Mouse (Mus musculus): ENCODE results near the gene Sqor. TPM values are rescaled to one million over a fixed set of nuclear protein-coding genes. Genes with fewer than 3 reads are reported as not detected.
A peak's percentile ranks its signal among the peaks of the same experiment; 100 is the strongest.

Sqor gene
- polyA plus RNA-seq, 1 experiment from 2014 or later, result 22.5 TPM

DNA sequence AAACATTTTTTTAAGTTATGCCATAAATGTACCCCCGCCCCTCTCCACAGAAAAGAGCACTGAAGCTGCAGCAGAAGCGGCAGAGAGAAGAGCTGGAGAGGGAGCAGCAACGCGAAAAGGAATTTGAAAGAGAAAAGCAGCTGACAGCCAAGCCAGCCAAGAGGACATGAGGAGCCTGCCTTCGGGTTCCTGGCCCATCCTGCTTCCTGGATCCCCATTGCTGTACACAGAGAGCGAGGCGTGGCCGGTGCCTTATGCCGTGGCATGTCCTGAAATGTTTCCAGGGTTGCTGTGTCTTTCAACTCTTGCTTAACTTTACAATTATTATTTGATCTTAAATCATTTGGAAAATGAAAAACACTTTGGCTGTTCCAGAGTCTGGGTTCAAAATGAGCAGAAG lies 18.6 kb upstream of the Sqor start:
- Histone ChIP-seq H3K9me3 (ENCODE audit: control insufficient read depth, low read depth, low read length) (no peaks in the 10 kb centered on the region), H3K4me1 (ENCODE audit: control insufficient read depth, insufficient read depth, low read length) (no peaks in the 10 kb centered on the region), H3K4me2 (replicated peaks; ENCODE audit: low read depth, low read length) (no peak overlapping the region), H3K27me3 (ENCODE audit: control insufficient read depth, insufficient read depth, low read length) (no peaks in the 10 kb centered on the region), H3K36me3 (ENCODE audit: control insufficient read depth, insufficient read depth, low read length) (peaks cover 31% of the 10 kb centered on the region), H3K9ac (replicated peaks; ENCODE audit: low read depth, low read length) (no peak overlapping the region), H3K27ac (ENCODE audit: low read length) (no peak overlapping the region), H3K4me3 (ENCODE audit: low read depth, low read length) (no peak overlapping the region)
- 86% methylated on average over 9 of the region's 9 CpGs for WGBS
- no peak for ATAC-seq (ENCODE audit: insufficient number of reproducible peaks, insufficient read depth, low FRiP score, low read depth)

DNA sequence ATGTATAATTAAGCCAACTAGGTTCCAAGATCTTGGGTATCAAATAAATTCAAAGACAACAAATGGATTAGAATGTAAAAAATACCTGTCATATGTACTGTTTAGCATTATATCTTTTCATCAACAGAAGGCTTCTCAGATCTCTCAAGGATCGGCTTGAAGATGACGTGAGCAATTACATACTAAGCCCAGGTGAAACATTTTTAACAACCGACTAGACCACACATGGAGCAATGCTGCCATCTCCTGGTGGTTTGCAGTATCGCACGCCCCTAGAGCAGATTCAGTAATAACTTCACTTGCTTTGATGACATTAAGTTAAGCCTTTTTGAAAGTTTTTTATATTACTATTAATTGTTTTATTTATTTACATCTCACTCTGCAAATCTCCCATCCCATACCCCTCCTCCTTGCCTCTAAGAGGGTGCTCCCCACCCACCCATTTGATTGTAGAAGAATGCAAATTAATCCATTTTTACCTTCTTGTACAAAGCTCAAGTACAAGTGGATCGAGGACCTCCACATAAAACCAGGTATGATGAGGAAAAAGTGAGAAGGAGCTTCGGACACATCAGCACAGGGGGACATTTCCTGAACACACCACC lies 11.2 kb upstream of the Sqor start:
- Histone ChIP-seq H3K36me3 (ENCODE audit: control insufficient read depth, insufficient read depth, low read length) (peaks cover 3% of the 10 kb centered on the region; the same call in 1 of the 2 replicates), H3K4me2 (replicated peaks; ENCODE audit: low read depth, low read length) (no peak overlapping the region), H3K4me1 (ENCODE audit: control insufficient read depth, insufficient read depth, low read length) (no peaks in the 10 kb centered on the region), H3K9ac (replicated peaks; ENCODE audit: low read depth, low read length) (no peak overlapping the region), H3K4me3 (ENCODE audit: low read depth, low read length) (no peak overlapping the region), H3K27me3 (ENCODE audit: control insufficient read depth, insufficient read depth, low read length) (no peaks in the 10 kb centered on the region), H3K9me3 (ENCODE audit: control insufficient read depth, low read depth, low read length) (no peaks in the 10 kb centered on the region), H3K27ac (ENCODE audit: low read length) (no peak overlapping the region)
- WGBS, result 14% methylated on average over 7 of the region's 7 CpGs
- ATAC-seq (ENCODE audit: insufficient number of reproducible peaks, insufficient read depth, low FRiP score, low read depth), result no peak

DNA sequence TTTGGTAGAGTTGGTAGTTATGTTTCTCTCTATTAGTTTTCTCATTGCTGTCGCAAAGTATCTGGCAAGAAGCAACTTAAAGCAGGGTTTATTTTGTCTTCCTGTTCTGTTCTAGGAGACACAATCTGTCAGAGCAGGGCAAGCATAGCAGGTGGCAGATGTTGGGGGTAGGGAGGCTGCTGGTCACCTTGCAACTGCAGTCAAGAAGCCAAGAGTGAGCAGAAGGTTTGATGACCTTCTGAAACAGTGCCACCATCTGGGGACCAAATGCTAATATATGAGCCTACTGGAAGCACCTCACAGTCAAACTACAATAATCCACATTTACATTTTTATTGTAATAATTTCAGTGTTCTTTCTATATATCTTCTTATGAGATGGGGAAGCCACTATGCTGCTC lies 5.2 kb upstream of the Sqor start:
- ATAC-seq (ENCODE audit: insufficient number of reproducible peaks, insufficient read depth, low FRiP score, low read depth), result no peak
- 0 out of 2 replicates have a peak, but pooled peaks cover under 1% of the 10 kb centered on the region for H3K4me1 ChIP-seq (ENCODE audit: control insufficient read depth, insufficient read depth, low read length)
- H3K36me3 ChIP-seq (ENCODE audit: control insufficient read depth, insufficient read depth, low read length), result no peaks in the 10 kb centered on the region
- H3K9ac ChIP-seq (replicated peaks; ENCODE audit: low read depth, low read length), result no peak overlapping the region
- H3K27me3 ChIP-seq (ENCODE audit: control insufficient read depth, insufficient read depth, low read length), result no peaks in the 10 kb centered on the region
- WGBS, result 98% methylated on average over 1 of the region's 1 CpGs
- H3K9me3 ChIP-seq (ENCODE audit: control insufficient read depth, low read depth, low read length), result no peaks in the 10 kb centered on the region
- H3K4me2 ChIP-seq (replicated peaks; ENCODE audit: low read depth, low read length), result no peak overlapping the region
- no peak overlapping the region for H3K27ac ChIP-seq (ENCODE audit: low read length)
- no peak overlapping the region for H3K4me3 ChIP-seq (ENCODE audit: low read depth, low read length)

DNA sequence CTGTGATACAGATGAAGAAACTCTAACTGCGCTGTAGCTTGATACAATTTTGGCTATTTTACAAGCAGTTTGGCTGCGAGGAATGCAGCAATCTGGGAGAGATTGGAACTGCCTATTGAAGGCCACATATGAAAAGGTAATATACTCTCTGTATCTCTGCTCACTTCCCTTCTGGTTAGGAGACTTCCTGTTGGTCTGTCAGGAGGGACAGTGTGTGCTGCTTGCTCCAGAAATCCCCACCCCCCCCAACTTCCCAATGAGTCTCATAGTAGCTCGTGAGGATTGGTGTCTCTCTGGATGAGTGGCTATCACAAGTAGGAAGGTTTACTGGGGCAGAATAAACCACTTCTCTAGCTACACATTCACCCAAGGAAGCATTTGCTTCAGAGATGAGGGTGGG lies 2.0 kb upstream of the Sqor start:
- no peak for ATAC-seq (ENCODE audit: insufficient number of reproducible peaks, insufficient read depth, low FRiP score, low read depth)
- Histone ChIP-seq H3K4me1 (ENCODE audit: control insufficient read depth, insufficient read depth, low read length) (0 out of 2 replicates have a peak, but pooled peaks cover 5% of the 10 kb centered on the region), H3K27me3 (ENCODE audit: control insufficient read depth, insufficient read depth, low read length) (no peaks in the 10 kb centered on the region), H3K36me3 (ENCODE audit: control insufficient read depth, insufficient read depth, low read length) (no peaks in the 10 kb centered on the region), H3K9ac (replicated peaks; ENCODE audit: low read depth, low read length) (no peak overlapping the region), H3K9me3 (ENCODE audit: control insufficient read depth, low read depth, low read length) (no peaks in the 10 kb centered on the region), H3K27ac (ENCODE audit: low read length) (no peak overlapping the region), H3K4me2 (replicated peaks; ENCODE audit: low read depth, low read length) (no peak overlapping the region), H3K4me3 (ENCODE audit: low read depth, low read length) (no peak overlapping the region)
- WGBS, result 71% methylated on average over 3 of the region's 3 CpGs

DNA sequence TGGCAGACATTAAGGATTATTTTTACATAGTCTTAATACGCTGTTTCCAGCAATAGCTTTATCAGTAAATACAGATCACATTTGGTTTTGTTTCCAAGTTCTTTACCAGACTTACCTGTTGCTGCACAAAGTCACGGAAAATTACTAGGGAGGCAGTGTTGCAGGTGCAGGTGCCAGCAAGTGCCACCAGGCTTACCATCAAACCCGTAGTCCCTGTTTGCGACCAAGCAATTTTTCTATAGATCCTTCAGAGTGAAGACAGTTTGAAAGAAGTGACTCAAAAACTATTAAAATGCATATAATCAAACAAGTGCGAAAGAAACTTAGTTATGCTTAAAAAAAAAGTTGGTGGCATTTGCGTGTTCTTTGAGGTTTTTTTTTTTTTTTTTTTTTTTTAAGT lies 511 bp upstream of the Sqor start:
- Histone ChIP-seq H3K9me3 (ENCODE audit: control insufficient read depth, low read depth, low read length) (no peaks in the 10 kb centered on the region), H3K27ac (ENCODE audit: low read length) (no peak overlapping the region), H3K36me3 (ENCODE audit: control insufficient read depth, insufficient read depth, low read length) (no peaks in the 10 kb centered on the region), H3K9ac (replicated peaks; ENCODE audit: low read depth, low read length) (peak overlapping the region; percentile 40; the same call in 1 of the 2 replicates), H3K4me1 (ENCODE audit: control insufficient read depth, insufficient read depth, low read length) (0 out of 2 replicates have a peak, but pooled peaks cover 5% of the 10 kb centered on the region), H3K27me3 (ENCODE audit: control insufficient read depth, insufficient read depth, low read length) (no peaks in the 10 kb centered on the region), H3K4me3 (ENCODE audit: low read depth, low read length) (peak overlapping the region; percentile 44; the same call in 1 of the 2 replicates), H3K4me2 (replicated peaks; ENCODE audit: low read depth, low read length) (no peak overlapping the region)
- ATAC-seq (ENCODE audit: insufficient number of reproducible peaks, insufficient read depth, low FRiP score, low read depth), result no peak
- WGBS, result 51% methylated on average over 6 of the region's 6 CpGs

DNA sequence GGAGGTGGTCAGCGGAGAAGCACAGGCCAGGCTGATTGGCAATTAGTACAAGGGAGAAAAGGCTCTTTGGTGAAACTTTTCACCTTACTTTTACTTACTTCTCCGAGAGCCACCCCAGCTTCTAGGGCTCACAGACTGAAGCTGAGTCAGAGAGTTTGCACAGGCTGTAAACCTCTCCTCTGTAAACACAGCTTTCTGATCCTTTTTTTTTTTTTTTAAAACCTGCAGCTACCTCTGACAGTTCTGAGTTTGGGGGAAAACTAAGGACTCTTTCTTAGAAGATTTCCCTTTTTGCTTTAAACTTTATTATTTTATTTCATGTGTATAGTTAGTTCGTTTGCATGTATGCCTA lies 733 bp downstream of the Sqor start:
- 0 out of 2 replicates have a peak, but pooled peaks cover 5% of the 10 kb centered on the region for H3K4me1 ChIP-seq (ENCODE audit: control insufficient read depth, insufficient read depth, low read length)
- no peaks in the 10 kb centered on the region for H3K9me3 ChIP-seq (ENCODE audit: control insufficient read depth, low read depth, low read length)
- peak overlapping the region; percentile 44; the same call in 1 of the 2 replicates for H3K27ac ChIP-seq (ENCODE audit: low read length)
- no peaks in the 10 kb centered on the region for H3K36me3 ChIP-seq (ENCODE audit: control insufficient read depth, insufficient read depth, low read length)
- no peaks in the 10 kb centered on the region for H3K27me3 ChIP-seq (ENCODE audit: control insufficient read depth, insufficient read depth, low read length)
- H3K4me2 ChIP-seq (replicated peaks; ENCODE audit: low read depth, low read length), result peak overlapping the region; percentile 90
- WGBS, result 35% methylated on average over 3 of the region's 3 CpGs
- peak overlapping the region; percentile 44 for H3K4me3 ChIP-seq (ENCODE audit: low read depth, low read length)
- ATAC-seq (ENCODE audit: insufficient number of reproducible peaks, insufficient read depth, low FRiP score, low read depth), result no peak
- peak overlapping the region; percentile 40; the same call in 1 of the 2 replicates for H3K9ac ChIP-seq (replicated peaks; ENCODE audit: low read depth, low read length)

DNA sequence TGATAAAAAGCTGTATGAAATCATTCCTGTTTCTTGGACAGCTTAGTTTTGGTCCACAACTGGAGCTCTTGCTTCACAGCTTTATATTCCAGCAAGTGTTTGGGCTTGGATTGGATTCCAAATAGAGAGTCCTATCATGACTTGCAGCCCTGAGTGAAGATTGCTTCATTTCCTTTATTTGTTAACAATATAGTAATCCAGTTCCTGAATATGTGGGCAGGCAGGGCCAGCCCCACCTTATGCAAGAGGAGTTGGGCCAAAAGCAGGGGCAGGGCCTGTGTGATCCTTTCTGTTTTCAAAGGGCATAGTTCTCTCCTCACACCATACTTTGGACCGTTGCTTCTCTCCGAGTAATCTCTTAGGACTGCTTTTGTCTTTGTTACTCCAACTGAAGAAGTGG lies 6.0 kb downstream of the Sqor start:
- Histone ChIP-seq H3K27ac (ENCODE audit: low read length) (no peak overlapping the region), H3K4me3 (ENCODE audit: low read depth, low read length) (no peak overlapping the region), H3K4me1 (ENCODE audit: control insufficient read depth, insufficient read depth, low read length) (no peaks in the 10 kb centered on the region), H3K36me3 (ENCODE audit: control insufficient read depth, insufficient read depth, low read length) (no peaks in the 10 kb centered on the region), H3K9me3 (ENCODE audit: control insufficient read depth, low read depth, low read length) (no peaks in the 10 kb centered on the region), H3K27me3 (ENCODE audit: control insufficient read depth, insufficient read depth, low read length) (no peaks in the 10 kb centered on the region), H3K4me2 (replicated peaks; ENCODE audit: low read depth, low read length) (no peak overlapping the region), H3K9ac (replicated peaks; ENCODE audit: low read depth, low read length) (no peak overlapping the region)
- WGBS, result 77% methylated on average over 2 of the region's 2 CpGs
- no peak for ATAC-seq (ENCODE audit: insufficient number of reproducible peaks, insufficient read depth, low FRiP score, low read depth)

DNA sequence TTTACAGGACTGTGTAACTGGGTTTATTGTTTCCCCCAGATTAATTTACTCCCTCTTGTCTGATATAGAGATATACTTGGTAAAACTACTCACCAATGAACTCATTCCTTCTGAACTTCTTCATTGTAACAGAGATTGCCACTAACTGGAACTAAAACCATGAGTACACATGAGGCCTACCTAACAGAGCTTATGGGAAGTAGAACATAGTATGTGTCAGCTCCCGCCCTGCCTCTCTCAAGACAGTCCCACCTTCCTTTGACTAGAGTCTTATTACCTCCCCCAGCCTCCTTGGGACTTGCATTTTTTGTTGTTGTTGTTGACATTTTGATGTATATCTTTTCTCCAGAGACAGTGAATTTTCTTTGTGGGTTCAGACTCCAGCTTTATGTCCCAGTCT lies 7.9 kb downstream of the Sqor start:
- Histone ChIP-seq H3K27ac (ENCODE audit: low read length) (no peak overlapping the region), H3K4me1 (ENCODE audit: control insufficient read depth, insufficient read depth, low read length) (no peaks in the 10 kb centered on the region), H3K4me3 (ENCODE audit: low read depth, low read length) (no peak overlapping the region), H3K4me2 (replicated peaks; ENCODE audit: low read depth, low read length) (no peak overlapping the region), H3K27me3 (ENCODE audit: control insufficient read depth, insufficient read depth, low read length) (no peaks in the 10 kb centered on the region), H3K9me3 (ENCODE audit: control insufficient read depth, low read depth, low read length) (no peaks in the 10 kb centered on the region), H3K36me3 (ENCODE audit: control insufficient read depth, insufficient read depth, low read length) (no peaks in the 10 kb centered on the region), H3K9ac (replicated peaks; ENCODE audit: low read depth, low read length) (no peak overlapping the region)
- WGBS, result 85% methylated on average over 1 of the region's 1 CpGs
- no peak for ATAC-seq (ENCODE audit: insufficient number of reproducible peaks, insufficient read depth, low FRiP score, low read depth)

DNA sequence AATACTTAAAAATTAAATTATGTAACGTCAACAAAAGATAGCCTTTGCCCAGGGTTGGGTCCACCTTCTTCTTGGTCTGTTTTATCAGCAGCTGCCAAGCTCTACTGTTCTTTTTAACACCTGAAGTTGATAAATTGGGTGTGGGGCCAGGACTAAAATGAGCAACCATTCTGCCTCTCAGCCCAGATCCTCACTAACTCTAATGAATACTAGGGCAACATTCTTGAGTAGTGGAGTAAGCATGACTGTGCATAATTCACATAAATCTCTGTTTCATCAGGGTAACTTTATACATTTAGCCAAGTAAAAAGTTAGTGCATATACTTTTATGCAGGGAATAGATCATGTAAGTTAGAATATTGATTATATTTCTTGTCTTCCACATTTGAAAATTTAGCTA lies 10.5 kb downstream of the Sqor start:
- H3K4me1 ChIP-seq (ENCODE audit: control insufficient read depth, insufficient read depth, low read length), result no peaks in the 10 kb centered on the region
- no peak overlapping the region for H3K9ac ChIP-seq (replicated peaks; ENCODE audit: low read depth, low read length)
- peak; percentile 54; the same call in 1 of the 2 replicates for ATAC-seq (ENCODE audit: insufficient number of reproducible peaks, insufficient read depth, low FRiP score, low read depth)

More for the DNA sequence above, 10.5 kb downstream of the Sqor start:
- no peak overlapping the region for H3K27ac ChIP-seq (ENCODE audit: low read length)
- no peak overlapping the region for H3K4me2 ChIP-seq (replicated peaks; ENCODE audit: low read depth, low read length)
- no peaks in the 10 kb centered on the region for H3K9me3 ChIP-seq (ENCODE audit: control insufficient read depth, low read depth, low read length)
- no peaks in the 10 kb centered on the region for H3K27me3 ChIP-seq (ENCODE audit: control insufficient read depth, insufficient read depth, low read length)
- 56% methylated on average over 1 of the region's 1 CpGs for WGBS
- H3K36me3 ChIP-seq (ENCODE audit: control insufficient read depth, insufficient read depth, low read length), result no peaks in the 10 kb centered on the region
- no peak overlapping the region for H3K4me3 ChIP-seq (ENCODE audit: low read depth, low read length)
